Mouse (Mus musculus): ENCODE results near the gene Cep19.

DNA sequence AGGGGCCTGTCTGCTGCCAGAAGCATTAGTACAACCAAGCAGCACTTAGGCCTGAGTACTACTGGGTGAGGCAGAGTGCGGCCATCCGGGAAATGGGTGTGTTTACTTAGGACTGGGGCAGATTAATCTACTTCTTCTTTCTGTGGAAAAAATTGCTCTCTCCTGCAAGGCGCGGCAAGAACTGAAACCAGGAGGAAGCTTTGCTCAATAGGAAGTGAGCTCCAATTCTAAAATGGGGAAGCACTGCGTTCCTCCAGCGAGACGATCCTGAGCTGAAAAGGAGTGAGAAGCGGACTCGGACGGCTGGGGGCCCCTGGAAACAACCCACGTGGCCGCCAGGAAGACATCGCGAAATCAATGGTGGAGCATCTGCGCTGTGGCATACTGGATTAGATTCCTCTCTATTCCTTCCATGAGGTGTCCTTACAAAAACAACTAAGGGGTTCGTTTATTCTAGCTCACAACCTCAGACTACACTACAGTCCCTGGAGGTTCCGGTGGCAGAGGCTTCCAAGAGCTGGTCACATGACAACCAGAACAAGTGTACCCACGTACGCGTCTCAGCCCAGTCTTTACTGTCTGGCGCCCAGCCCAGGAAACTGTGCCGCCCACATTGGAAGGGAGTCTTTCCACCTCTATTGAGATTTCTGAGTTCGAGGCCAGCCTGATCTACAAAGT, 14.1 kb downstream of the Cep19 start:
- TF ChIP-seq CTCF (conservative IDR thresholded peaks at IDR 0.05; ENCODE audit: insufficient read depth, insufficient read length, low read depth, low read length) (no peak), POLR2A (IDR thresholded peaks at IDR 0.05; ENCODE audit: low read depth, low read length) (no peak)

Data from kidney, adult 2 months (tissue).